Mouse (Mus musculus): ENCODE data around the gene Rhox10.

GRCm38 (mm10) chrX:38033841-38034240 is 32.4 kb upstream of the Rhox10 start:
- TF ChIP-seq ZNF384 (IDR thresholded peaks at IDR 0.05; ENCODE audit: low read depth, low read length) = no peak
- no peak for TF ChIP-seq CHD2 (IDR thresholded peaks at IDR 0.05; ENCODE audit: low read length)
- no peak for TF ChIP-seq POLR2A (IDR thresholded peaks at IDR 0.05; ENCODE audit: low read depth, low read length)
- no peak for TF ChIP-seq CTCF (conservative IDR thresholded peaks at IDR 0.05 in 1 of 2, IDR thresholded peaks at IDR 0.05 in 1 of 2; ENCODE audit: low read depth in 2 of 2, low read length in 2 of 2)
- no peak for TF ChIP-seq SIN3A (IDR thresholded peaks at IDR 0.05; ENCODE audit: low read length)
- no peak for TF ChIP-seq EP300 (IDR thresholded peaks at IDR 0.05; ENCODE audit: low read length)
- no peak for TF ChIP-seq HCFC1 (IDR thresholded peaks at IDR 0.05; ENCODE audit: low read depth, low read length)
- no peak for TF ChIP-seq ZC3H11A (IDR thresholded peaks at IDR 0.05; ENCODE audit: low read depth, low read length)
